Mouse (Mus musculus): ENCODE measurements around the gene Kdm5a.

The Kdm5a gene

DNA sequence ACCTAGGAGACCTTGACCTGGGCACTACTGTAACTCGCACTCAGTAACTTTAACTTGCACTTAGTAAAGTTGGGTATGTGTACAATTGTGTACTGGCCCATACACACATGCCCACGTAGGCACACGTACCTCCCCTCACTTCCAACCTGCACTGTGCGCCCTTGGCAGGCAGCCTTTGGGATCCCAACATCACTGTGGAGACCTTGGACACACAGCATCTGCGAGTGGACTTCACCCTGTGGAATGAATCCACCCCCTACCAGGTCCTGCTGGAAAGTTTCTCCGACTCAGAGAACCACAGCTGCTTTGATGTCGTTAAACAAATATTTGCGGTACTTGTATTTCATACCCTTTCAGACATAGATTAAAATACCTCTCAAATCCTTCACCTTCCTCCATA, 111.4 kb downstream of the Kdm5a start:
- DNase-seq: no peak

DNA sequence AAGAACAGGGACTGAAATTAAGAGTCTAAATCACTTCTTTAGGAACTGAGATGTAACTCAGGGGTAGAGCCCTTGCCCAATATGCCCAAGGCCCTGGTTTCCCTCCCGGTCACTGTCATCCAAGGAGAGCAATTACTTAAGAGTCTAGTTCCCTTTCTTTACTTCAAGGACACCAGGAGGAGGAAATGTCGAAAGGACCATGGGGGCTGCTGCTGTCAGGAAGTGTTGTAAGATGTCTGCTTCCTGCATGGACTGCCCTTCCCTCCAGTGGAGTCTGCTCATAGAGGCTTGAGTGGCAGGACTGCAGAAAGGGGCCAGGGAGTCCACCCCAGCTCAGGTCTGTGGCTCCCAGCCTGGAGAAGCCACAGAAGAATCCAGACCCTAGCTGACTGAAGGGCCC, 115.4 kb downstream of the Kdm5a start:
- DNase-seq: no peak

DNA sequence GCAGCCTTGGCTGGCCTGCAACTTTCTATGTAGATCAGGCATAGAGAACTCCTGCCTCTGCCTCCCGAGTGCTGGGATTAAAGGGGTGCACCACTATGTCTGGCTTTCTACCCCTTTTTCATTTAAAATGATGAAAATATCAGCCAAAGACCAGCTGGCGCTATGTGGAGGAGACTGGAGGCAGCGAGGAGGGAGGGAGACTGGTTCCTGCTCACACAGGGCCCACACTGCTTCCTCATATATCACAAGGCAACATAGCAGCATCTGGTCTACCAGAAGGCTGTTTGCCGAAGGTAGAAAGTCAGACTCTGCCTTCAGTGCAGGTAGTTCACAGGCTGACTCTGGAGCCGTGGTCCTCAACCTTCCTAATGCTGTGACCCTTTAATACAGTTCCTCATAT, 116.4 kb downstream of the Kdm5a start:
- DNase-seq: no peak

DNA sequence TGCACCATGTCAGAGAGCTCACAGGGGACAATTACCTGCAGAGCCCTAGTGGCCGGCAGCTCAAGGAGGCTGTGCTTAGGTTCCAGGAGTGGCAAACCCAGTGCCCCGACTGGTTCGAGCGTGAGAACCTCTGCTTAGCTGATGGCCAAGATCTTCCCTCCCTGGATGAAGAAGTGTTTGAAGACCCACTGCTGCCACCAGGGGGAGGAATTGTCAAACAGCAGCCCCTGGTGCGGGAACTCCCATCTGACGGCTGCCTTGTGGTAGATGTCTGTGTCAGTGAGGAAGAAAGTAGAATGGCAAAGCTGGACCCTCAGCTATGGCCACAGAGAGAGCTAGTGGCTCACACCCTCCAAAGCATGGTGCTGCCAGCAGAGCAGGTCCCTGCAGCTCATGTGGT, 117.6 kb downstream of the Kdm5a start:
- DNase-seq: peak; percentile 59

DNA sequence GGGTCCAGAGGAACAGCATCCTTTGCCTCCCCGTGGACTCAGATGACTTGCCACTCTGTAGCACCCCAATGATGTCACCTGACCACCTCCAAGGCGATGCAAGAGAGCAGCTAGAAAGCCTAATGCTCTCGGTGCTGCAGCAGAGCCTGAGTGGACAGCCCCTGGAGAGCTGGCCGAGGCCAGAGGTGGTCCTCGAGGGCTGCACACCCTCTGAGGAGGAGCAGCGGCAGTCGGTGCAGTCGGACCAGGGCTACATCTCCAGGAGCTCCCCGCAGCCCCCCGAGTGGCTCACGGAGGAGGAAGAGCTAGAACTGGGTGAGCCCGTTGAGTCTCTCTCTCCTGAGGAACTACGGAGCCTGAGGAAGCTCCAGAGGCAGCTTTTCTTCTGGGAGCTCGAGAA, 118.1 kb downstream of the Kdm5a start:
- DNase-seq: no peak

DNA sequence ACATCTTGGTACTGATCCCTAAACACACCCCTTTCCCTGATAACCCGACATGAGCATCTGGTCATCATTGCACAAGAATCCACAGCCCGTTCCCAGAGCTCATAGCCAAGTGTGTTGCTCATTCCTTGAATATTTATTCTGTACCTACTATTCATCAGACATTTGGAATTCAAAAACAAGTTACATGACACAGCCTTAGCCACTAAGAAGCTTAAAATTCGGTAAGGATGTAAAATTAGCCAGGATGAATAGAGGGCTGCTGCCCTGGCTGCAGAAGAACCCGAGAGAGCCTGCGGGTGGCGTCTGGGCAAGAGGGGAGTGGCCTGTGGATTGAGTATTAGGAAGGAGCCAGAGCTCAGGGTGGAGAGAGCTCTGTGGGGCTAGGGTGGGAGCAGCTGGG, 118.8 kb downstream of the Kdm5a start:
- no peak for DNase-seq

DNA sequence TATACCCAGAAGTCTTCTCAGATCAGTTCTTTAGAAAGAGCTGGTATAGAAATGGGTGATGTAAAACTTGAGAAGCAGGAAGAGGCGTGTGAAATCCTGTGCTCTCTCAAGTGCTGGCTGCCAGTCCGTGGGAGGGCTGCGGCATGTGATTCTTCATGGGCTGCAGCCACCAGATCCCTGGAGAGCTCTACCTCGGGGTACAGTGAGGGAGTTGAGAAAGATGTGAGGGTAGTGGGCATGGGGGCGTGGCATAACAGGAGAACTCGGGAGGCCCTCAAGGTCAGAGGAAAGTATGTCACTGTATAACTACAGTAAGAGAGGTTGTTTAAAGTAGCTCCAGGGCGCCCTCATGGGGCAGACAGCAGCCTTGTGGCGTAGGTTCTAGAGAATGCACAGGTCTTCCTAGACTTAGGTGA, 119.3 kb downstream of the Kdm5a start:
- DNase-seq: peak; percentile 60

DNA sequence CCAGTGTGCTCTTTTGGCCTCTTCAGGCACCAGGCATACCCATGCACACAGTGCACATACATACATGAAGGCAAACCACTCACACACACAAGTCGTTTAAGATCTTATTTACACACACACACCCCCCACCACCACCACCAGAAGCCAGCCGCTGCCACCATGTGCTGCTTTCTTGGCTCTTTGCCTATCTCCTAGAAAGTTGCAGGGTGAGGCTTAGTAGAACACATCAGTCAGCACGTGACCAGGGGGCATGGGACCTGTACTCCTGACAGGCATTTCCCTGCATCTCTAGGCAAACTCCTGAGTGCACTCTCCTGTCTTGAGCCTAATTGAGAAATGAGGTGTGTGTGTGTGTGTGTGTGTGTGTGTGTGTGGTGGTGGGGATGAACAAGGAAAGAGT, 121.1 kb downstream of the Kdm5a start:
- DNase-seq: no peak

DNA sequence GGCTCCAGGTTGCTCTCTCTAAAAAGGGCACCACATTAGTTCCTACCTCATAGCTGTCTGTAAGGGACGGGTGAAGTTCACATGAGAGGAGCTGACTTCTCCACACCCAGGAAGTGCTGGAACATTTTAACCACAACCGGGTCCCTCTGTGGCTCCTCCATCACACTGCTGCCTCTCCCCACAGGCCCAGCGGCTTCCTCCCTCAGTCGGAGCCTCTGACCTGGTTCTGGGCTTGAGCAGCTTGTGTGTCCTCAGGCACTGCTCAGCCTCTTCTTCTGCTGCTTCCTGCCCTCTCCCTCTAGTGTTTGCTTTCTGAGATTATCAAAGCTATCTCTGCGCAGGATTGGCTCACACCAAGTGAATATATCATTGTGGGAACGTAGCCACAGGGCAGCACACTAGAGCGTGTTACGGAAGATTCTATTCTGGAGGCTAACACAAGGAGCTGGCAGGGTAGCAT, 122.2 kb downstream of the Kdm5a start:
- no peak for DNase-seq

DNA sequence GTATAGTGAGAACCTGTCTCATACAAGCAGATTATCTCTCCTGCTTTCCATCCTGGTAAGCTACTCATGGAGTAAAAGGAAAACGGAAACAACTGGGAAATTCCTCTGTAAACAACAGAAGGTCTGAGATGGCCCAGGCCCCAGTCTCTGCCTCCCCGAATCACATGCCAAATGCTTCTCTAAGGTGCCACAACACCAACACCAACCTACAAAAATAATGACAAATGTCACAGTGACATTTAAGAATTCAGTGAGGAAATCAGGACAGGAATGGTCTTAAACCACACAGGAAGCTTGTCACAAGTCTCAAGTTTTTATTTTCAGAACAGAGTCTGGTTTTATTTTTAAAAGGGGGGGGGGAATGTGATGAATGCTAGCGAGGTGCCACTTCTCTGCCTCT, 124.7 kb downstream of the Kdm5a start:
- no peak for DNase-seq

DNA sequence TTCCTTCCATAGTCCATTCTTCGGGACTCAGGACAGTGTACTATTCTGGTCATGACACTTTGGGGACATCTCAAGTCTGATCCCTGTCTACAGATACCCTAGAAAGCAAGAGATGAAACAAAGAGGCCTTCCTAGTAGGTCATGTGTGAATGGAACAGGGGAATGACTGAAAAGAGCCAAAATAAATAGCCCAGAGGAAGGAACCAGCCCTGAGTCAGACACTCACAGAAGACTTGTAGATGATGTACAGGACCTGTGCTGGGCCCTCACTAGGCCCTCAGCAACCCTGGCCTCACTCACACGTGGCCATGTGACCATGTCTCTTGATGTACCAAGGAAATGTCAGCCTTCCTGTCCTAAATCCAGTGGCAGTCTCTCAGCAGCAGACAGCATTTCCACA, 125.5 kb downstream of the Kdm5a start:
- no peak for DNase-seq

DNA sequence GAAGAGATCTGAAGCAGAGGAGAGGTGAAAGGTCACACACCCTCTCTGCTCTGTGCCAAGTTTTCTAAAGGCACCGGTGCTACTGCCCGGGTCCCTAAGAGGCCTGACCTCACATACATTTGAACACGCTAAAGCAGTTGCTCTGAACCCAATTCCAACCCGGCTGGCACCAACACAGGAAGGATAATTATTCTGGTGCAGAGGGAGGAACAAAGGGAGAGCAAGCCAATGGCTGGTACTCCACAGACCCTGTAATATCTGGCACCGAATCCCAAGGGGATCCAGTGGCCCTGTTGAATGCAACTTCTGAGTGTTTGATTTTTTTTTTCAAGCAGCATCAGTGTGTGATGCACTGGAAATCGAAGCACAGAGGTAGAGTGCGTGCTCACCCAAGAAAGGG, 127.1 kb downstream of the Kdm5a start:
- DNase-seq: no peak

DNA sequence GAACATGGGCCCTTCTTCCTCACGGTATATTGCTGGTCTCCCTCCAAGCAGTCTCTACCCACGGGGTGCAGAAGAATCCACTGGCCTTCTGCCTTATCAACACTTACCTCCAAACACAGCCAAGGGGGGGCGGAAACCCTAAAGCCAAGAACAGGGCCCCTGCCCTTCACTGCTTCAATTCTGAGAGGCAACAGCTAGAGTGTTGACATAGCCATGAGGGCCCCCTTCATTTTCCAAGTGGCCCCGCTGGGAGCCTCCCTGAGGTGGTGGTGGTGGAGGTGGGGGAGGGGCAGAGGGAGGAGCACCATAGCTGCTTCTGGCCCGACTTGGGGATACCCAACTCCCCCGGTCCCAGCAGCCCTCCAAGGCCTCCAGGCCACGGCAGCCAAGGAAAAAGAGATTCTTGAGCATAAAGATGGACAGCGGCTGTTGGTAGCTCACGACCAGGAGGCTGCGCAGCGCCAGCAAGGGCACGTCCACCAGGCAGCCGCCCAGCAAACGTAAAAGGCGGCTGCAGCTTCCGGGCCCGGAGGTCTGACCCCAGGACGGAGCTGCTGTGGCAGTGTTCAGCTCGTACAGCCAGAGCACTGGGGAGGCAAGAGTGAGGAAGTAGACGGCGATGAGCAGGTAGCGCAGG, 128.1 kb downstream of the Kdm5a start:
- DNase-seq: no peak

DNA sequence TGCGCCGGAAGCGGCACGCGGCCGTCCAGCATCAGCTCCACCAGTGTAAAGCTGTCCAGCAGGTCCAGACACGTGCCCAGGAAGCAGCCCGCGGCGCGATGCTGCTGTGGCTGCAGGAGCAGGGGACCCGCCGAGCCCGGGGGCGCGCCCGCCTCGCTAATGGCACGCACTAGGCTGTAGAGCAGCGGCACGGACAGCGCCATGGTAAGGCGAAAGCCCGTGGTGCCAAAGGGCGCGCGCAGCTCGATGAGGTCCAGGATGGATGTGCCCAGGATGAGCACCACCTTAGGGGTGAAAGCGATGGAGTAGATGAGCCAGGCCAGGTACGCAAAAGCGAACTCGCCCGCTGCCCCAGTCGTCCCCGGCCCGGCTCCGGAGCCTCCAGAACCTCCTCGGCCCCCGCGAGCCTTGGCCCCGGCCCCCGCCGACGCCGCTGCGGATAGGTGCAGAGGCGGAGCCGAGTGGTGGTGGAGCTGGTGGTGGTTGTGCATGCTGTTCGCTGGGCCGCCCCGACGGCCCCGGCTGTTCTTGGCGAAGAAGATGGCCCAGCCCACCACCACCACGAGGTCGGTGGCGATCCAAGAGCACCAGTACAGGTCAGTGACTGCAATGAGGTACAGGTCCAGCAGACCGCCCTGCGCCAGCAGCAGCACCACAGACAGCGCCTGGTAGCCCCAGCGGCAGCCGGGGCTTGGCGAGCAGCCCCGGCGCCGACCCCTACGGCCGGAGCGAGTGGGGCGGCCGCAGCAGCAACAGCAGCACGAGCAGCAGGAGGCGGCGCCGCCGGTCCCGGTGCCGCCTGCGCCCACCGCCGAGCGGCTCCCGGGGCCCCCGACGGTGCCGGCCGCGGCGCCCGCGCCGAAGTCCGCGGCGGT, 128.8 kb downstream of the Kdm5a start:
- DNase-seq: peak; percentile 62

DNA sequence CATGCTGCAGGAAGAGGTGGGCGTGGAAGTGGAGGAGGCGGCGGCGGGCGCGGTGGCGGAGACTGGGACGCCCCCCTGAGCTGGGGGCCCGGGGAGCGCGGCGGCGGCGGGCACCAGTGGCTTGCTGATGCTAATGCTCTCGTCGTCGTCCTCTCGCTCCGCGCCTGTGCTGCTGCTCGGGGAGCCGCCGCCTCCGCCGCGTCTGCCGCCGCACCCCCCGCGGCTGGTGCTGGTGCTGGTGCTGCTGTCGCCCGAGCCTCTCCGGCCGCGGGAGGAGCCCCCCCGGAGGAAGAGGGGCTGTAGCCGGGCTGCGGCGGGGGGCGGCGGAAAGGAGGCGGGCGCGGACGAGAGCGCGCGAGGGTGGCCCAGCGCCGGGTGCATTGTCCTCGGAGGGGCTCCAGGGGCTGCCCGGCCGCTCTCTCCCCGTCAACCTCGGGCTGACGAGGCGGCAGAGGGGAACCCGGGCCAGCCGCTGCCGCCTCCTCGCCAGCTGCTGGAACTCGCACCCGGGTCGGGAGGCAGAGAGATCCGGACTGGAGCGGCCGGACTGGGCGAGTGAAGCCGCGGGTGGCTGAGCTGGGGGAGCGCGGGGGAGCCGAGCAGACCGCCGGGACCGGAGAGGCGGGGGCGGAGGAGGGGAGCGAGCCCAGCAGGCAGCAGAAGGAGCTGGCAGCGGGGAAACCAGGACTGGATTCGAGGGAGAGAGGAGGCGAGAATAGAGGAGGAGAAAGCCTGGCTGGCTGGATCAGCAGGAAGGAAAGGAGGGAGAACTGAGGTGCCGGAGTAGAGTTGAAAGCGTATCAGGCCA, 129.7 kb downstream of the Kdm5a start, which contains the start of gene Tmem121b:
Tmem121b (minus strand) TSS at position 434 of the 808 bp plus-strand sequence.
- peak; percentile 90 for DNase-seq
